Mouse (Mus musculus): ENCODE data around the gene Cbarp.
"Not testable (repeated sequence)": the region's sequence is repeated elsewhere in the genome, so short reads cannot be mapped to it uniquely, and the experiment has no call there.

Cbarp gene

DNA sequence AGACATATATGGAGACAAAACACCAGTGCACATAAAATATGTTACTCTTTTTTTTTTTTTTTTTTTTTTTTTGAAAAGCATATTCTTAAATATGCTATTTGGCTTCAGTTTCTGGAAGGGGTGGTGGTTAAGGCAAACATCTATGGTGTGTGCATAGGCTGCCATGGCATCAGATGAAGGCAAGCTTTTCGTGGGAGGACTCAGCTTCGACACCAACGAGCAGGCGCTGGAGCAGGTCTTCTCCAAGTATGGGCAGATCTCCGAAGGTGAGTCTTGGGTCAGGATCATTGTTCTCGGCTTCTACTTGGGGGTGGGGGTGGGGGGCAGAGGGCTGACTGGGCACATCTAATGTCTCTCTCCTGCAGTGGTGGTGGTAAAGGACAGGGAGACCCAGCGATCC, 29.0 kb upstream of the Cbarp start:
- DNase-seq: no peak

DNA sequence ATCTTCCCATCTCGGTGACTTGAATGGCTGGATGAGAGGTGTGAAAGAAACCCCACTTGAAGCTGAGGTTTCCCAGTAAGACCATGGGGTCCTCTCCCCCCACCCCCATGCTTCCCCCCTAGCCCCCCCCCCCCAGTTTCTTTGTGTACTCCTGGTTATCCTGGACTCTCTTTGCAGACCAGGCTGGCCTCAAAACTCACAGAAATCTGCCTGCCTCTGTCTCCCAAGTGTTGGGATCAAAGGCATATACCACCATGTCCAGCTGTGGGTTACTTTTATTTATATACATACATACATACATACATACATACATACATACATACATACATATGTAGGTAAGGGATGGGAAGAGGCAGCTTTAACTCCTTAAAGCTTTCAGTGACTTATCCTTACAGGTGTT, 28.4 kb upstream of the Cbarp start:
- no peak for DNase-seq

DNA sequence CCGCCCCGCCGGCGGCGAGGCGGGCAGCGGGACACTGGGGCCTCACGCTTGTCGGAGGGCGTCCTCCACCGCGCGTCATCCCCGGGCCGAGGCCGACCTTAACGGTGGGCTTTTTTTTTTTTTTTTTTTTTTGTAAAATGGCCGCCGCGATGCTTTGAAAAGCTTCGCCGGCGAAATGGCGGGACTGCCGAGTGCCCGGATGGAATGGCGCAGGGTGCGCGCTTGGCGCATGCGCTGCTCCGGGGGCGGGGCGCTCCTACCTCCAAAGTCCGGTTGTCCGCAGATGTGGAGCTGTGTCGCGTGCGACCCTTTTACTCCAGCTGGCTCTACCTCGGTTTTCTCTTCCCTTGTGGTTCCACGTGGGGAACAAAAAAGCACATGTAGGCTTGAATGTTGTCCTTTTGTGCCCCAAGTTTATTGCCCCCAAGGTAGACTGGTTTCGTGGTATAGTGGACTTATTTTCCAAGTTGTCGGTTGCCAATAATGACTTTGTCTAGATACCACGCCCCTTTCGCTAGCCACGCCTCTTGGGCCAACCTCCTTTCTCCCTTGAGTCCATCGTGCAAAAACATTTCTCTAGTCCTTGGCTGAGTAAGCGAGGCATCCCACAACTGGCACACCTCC, 27.5 kb upstream of the Cbarp start:
- DNase-seq: peak; percentile 94

DNA sequence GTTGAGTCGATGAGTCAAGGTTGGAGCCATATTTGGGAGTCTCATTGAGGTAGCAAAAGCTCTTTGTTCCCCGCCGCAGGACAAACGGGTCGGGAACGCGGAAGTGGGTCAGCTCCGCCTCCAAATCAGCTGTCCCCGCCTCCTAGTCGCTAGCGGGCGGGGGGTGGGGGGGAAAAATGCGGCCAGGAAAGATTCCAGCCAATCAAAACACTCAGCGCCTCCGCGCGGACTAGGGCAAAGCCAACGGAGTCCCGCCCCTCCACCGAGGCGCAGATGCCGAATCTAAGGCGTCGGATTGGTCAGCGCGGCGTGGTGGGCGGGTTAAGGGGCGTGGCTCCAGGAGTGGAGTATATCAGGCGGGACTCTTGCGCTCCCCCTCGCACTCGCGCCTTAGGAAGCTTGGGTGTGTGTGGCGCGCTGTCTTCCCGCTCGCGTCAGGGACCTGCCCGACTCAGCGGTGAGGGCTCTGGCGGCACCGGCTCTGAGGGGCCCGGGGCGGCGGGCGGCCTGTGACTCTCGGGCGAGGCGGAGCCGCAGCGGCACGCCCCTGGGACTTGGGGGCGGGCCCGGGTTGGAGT, 26.9 kb upstream of the Cbarp start:
- peak; percentile 99 for DNase-seq

DNA sequence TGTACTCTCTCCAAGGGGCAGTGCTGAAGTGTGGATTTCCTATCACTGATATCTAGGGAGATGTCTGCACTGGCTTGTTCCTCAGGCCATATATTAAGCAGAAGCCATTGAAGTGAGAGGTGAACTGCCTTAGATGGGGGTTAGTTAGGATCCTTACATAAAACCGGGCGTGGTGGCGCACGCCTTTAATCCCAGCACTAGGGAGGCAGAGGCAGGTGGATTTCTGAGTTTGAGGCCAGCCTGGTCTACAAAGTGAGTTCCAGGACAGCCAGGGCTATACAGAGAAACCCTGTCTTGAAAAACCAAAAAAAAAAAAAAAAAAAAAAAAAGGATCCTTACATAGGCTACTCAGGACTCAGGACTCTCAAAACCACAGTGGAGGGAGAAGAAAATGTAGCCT, 25.5 kb upstream of the Cbarp start:
- not testable (repeated sequence) for DNase-seq

DNA sequence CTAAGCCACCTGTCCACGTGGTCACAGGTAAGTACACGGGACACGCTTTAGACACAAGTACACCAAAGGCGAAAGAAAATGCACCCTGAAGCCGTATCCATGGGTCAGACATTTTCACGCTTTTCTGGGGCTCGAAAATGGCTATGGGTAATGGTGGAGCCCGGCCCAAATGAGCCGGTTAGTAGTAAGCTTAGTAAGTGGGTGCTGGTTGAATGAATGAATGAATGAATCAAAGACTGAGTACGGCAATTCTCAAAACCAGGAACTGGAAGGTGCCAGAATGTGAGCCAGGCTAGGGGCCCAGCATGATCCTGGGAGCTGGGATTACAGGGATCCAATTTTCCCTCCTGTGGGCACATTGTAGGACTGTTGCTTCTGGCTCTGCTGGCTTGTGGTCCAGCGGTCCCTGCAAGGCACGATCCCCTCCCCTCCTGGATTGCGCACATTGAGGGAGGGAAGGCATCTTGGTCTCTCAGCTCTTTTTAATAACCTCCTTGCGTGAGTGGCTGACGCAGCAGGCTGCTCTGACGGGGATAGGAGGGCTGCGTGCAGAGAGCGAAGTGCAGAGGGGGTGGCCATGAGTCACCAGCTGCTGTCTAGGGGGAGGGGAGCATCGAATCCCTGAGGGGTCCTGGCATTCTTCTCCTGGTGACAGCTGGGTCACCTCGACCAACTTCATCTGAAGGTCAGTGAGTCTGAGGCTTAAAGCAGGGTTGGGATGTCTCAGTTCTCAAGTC, 24.9 kb upstream of the Cbarp start, which contains the start of gene Cirbp:
Gene Cirbp (plus strand): TSS at position 594 of the 737 bp plus-strand sequence.
- DNase-seq: peak; percentile 80

DNA sequence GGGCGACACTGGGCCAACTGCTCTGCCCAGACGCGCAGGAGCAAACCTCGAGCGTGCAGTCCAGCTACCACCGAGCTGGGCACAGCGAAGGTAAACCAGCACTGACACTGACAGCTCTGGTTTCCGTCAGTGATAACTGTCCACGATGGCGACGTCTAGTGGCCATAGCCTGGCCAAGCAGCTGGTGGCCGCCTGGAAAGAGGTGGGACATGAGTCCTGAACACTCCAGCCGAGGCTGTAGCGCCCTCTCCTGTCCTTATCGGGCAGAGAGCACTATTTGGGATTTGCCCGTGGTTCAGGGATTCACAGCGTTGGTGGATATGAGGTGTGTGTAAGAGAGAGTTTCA, 24.3 kb upstream of the Cbarp start:
- DNase-seq: peak; percentile 98

DNA sequence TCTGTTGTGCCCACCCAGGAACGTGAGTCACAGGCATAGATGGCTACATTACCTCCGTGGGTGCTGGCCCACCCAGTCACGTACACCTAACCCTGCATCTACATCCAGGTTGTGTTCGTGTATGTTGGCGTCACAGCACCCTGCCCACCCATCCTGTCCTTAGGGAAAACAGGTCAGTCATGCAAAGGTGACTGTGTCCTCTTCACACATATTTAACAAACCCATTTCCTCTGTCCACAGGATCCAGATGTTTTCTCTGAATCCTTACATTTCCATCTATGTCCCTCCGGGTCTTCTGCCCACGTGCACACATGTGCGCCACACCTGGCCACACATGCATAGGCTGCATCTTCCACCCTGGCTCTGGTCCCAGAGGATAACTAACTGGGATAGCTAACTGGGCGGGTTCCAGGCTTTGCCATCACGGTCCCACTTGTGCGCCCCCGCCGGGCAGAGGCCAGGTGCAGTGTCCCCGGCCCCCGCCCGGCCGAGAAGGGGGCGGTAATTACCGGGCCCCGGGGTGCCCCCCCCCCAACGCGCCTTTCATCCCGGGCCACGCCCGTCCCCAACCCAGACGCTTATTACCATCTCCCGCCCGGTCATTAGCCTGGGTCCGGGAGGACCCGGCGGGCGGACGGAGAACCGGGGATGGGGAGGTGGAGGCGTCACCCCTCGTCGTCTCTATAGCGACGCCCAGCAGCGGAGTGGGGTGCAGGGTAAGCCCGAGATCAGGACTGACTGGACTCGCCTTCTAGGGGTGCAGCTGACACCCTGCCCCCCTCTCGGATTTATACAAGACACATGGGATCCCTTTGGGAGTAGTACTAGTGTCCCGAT, 23.7 kb upstream of the Cbarp start:
- DNase-seq: peak; percentile 83

DNA sequence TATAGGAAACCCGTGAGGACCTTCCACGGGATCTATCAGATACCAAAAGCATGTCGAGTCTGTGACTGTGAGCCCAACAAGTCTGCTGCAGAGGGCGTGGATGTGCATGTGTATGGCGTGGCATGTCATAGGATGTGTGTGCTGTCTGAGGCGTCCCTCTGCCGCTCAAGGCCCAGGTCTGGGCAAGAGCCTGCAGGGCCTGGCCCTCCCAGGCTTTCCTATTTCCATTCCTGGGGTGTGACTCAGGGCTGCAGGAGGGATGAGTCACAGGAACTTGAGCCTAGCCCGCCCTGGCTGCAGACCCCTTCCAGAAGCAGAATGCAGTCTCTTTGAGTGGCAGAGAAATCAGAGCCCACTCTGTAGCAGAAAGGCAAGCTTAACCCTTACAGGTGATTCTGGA, 23.1 kb upstream of the Cbarp start:
- DNase-seq: no peak

DNA sequence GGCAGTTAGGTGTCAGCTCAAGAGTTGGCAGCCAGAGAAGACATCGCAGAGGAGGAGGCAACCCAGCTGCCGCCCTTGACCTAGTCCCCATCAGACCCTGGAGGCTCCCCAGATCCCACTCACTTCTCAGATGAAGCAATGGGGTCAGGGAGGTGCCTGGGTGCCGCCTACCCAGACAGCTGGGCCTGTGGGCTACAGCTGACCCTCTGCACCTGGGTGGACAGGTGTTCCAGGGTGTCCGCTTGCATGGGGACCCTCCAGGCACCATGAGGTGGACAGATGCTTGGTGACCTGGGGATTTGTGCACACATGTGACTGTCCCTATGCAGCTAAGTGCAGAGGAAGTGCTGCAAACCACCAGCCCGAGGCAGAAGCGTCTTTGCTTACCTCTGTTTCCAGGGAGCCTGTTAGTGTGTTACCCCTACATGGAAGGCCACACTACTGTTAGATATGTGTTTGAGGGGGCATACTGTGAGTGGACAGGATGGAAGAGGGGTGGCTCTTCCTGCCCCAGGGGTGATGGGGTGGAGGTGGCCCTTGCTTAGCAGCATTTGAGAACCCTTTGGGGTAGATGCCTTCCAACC, 22.2 kb upstream of the Cbarp start:
- no peak for DNase-seq

DNA sequence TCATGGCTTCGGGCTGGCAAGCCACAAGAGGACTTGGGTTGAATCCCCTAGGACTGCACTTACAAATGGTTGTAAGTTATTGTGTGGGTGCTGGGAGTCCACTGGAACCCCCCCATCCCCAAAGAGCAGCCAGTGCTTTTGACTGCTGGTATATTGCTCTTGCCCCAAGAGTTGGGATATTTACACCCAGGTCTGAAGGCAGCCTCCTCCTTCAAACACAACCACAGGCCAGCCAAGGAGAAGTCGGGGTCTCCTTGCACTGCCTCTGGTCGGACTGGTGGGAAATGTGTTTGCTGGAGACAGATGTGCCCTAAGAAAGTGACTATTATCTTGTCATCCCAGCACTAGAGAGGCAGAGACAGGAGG, 21.6 kb upstream of the Cbarp start:
- DNase-seq: no peak

DNA sequence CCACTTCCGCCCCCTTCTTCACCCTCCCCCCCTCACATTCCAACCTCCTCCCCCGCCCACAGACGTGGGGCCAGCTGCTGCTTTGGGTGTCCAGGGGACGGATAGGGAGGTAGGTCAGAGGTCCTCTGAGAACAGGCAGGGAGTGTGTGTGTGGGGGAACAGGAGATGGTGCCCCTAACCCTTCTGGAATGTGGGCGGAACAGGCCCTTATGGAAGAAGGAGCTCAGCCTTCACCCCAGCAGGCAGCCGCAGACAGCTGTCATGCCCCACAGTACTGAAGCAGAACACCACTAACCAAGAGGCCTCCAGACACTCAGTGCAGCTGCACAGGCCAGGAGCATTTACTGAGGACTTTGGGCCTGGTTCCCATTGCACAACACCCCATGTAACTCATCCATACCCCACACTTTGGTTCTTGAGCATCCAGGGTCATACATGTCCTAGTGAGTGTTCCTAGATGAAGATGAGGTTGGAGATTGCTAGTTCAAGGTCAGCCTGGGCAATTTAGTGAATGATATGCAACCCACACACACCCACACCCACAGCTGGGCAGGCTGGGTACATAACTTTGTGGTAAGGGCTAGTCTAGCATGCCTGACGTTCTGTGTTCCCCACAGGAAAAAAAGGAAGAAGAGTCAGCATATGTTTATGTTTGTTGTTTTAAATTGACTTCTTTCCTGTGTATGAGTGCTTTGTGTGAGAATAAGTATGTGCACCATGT, 21.0 kb upstream of the Cbarp start:
- peak; percentile 73 for DNase-seq

DNA sequence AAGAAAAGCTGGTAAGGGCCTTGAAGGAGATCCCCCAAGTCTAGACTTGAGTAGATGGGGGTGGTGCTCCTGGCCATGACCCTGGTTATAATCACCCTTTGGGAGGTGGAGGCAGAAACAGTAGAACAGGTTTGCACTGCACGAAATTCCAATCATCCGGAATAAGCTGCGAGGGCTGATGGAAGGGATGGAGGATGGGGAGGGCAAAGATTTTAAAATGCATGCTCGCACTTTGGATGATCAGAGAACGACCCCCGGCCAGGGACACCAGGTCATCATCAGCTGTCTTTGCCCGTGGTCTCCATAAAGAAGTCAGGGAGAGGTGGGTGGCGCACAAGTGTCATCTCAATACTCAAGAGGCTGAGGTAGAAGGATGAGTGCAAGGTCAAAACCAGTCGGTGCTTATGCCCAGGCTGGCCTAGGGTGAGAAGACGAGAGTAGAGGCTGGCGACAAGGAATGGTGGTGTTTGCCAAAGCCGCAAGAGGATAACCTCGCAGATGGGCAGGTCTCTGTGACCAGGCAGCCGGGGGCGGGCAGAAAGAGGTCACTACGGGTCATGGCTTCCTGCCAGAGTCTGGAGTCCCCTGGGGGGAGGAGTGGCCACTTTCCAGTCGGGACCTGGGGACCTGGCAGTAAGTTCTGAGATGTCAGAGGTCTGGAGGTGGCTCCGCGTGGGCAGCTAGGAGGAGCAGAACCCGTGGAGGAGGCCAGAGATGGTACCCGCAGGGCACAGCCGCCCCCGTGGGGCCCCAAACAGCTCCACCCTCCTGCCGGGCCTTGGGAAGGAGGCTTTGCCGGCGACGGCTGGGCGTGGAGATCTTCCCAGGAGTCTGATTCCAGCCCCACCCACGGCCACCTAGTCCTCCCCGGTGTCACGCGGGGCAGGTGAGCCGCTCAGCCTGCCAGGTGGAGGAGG, 20.1 kb upstream of the Cbarp start:
- DNase-seq: peak; percentile 88

DNA sequence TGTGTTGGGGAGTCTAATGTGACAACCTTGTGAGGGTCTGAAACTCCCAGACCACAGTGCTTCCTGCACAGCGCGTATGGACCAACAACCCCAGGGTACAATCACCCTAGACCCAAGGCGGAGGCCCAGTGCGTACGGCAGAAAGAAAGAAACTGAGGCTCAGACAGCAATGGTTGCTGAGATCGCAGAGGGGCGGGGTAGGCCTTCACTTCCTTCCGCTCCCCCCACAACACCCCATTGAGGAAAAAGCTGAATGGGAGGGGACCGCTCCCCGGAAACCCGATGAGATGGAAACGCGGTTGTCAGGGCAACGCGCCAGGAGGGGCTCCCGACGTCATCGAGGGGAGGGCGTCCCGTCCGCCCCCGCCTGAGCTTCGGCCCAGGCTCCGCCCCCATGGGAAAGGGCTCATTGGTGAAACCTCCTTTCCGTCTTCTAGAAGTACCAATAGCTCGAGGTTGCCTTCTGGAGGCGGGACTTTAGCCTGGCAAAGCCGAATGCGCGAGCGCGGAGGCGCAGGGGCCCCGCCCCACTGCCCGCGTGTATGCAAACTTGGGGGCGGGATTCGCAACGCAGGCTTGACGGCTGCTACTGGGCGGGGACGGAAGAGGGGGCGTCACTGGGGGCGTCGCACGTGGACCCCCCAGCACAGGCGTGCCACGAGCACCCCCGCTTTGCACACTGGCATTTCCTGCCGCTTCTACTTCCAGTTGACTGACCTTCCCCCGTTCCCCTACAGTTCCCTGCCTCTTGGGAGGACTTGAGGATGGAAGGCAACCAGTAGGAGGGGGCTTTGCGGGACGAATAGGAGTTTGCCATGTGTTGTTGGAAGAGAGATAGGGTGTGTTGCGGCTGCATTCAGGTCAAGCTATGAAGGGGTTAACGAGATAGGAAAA, 19.2 kb upstream of the Cbarp start:
- DNase-seq: peak; percentile 99

DNA sequence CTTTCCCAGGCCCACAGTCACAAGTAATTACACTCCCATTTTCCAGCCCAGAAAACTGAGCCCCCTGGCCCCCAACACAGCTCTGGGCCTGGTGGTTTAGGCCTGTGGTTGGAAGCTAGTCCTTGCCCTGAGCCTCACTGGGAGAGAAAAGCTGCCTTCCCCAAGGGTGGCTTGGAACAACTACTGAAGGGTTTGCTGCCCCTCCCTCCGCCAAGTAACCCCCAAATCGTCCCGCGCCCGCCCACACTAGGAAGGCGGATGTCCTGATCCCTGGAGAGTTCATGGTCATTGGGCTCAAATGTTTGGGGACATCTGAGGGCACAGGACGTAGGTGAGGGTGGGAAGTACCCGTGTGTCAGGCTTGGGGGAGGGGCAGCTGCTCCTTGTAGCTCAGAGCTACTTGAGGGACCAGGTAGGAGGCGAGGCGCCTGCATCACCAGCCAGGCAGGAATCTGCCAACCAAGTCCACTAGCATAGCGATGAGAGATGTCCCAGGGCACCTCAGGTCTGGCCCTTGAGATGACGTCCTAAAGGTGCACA, 18.5 kb upstream of the Cbarp start:
- peak; percentile 84 for DNase-seq

DNA sequence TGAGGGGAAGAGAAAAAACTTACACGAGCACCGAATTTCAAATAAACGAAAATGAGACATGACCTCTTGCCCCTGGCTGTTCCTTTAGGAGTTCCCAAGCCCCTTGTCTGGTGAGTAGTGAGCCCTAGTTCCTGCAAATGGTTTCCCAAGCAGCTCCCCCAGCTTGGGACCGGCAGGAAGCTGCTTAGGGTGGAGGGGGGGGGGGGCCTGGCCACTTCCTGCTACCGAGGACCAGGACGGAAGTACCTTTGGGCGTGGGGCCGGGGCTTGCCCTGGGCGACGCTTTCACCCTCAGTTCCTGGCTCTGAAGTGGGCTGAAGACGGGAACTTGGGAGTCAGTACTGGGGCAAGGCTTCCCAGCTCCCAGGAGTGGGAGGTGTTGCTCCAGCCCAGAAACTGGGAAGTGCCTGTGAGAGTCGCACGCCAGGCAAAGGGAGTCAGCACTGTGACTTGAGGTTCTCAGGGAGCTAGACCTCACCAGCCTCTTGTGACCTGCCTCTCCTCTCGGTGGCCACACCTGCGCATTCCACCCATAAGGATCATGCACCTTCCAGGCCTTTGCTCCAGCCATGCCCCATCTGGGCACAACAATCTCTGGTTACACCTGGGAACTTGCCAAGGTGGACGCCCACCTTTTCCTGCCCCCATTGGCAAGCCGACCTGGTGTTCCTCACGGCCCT, 17.8 kb upstream of the Cbarp start:
- peak; percentile 73 for DNase-seq

DNA sequence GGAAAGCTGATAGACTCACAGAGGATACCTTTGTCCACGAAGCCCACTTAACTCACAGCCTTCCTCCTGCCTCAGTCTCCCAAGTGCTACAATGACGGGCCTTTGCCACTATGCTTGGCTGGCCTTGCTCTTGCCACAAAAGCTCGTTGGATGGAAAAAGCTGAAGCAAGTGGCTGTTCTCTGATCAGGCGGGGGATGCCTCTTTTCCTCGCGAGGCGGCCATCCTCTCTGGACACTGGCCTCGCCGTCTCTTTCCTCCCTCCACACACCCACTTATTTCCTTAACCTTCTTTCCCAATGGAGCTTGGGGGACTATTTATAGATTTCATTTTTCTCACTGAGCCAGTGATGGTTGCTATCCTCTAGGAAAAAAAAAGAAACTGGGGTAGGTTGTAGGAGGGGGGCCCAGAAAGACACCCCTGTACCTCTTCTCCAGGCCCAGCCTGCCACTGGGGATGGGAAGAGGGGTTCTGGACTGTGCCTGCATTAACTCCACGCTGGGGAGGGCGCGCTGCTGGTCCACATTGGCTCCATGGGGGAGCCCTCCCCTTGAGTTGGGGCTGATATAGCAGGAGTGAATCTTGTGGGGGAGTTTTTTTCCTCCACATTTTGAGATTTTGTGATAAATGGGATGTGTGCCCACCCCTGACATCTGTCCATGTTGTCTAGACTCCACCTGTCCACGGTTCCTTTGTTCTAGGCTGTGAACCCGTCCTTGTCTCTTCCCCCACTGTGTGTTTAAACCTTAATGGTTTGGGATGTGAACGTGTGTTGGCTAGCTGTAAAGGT, 16.7 kb upstream of the Cbarp start:
- no peak for DNase-seq

DNA sequence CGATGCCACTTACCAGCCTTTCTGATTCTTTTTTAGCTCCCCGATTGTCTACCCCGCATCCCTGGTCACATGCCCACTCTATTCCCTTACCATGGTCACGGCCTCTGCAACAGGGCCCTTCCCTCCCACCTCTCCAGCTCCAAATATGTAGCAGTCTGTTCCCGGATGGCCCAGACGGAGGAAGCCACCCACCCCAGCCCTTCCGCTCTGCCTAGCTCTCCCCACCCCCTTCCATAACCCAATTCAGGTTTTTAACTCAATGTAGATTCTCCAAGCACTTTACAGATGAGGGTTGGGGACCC, 16.1 kb upstream of the Cbarp start:
- no peak for DNase-seq
